Mouse (Mus musculus): ENCODE data around the gene Stpg3. TPM values are rescaled to one million over a fixed set of nuclear protein-coding genes. Genes with fewer than 3 reads are reported as not detected.

Gene Stpg3
- polyA plus RNA-seq, 1 experiment from 2014 or later = 0.15 TPM

DNA sequence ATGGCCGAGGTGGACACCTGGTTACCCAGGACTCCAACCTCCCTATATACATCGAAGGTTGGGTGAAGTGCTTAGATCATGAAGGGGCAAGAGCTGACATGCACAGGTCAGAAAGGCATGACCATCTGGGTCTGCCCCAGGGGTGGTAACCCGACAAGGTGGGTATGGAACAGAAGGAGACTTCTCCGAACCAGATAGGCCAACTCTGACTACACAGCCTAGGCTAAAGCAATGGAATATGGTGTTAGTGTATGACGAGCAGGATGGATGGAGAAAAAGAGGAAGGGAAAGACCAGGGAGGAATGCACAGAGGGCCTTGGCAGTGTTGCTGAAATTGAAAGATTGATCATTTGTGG lies 27.9 kb downstream of the Stpg3 start:
- Histone ChIP-seq H3K4me3 (peak overlapping the region; percentile 54), H3K4me1 (peaks cover 10% of the 10 kb centered on the region), H3K9me3 (no peaks in the 10 kb centered on the region), H3K9ac (no peak overlapping the region), H3K27me3 (peaks cover 55% of the 10 kb centered on the region), H3K4me2 (peak overlapping the region; percentile 89), H3K27ac (peak overlapping the region; percentile 65; the same call in 1 of the 2 replicates), H3K36me3 (no peaks in the 10 kb centered on the region)
- 24% methylated on average over 5 of the region's 5 CpGs for WGBS
- ATAC-seq (ENCODE audit: insufficient number of reproducible peaks, insufficient read depth, low FRiP score, low TSS enrichment, low read depth) = 0 out of 2 replicates have a peak, but pooled peaks have one; percentile 8

DNA sequence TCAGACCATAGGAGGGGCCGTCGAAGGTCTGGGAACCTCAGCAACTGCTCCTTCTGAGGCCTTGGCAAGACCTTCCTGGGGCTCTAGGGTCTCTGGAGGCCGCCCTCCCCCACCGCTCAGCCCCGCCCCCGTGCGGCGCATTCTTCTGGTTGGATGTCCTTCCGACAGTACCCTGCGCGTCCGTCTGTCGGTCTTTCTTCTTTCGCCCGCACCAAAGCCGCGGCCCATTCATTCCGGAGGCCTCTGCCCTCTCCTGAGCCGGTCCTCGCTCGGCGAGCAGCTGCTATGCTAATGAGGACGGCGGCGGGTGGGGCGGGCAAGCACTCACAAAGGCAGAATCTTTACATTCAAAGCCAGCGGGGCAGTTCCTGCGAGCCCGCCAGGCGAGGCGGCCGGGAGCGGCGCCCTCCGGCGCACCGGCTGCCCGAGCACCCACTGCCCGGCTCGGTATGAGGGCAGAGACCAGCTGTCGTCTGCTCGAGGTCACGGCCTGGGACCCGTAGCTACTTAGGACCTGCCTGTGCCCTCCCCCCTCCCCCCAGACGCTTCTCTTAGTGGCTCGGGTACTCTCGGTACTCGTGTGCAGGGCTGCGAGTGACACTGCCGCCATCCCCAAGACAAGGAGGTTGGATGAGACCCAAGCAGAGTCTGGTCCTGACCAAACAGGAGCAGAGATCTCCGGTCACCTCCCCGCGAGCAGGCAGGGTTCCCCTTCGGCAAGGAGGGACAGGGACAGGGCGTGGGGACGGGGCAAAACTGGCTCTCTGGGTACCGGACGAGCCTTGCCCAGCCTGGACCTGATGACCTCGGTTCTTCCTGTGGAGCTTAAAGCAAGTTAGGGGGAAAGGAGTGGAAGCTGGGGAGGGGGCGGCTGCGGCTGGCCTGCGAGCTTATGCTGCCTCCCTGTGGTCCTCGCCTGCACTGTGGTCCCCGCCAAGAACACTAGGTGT lies 28.5 kb downstream of the Stpg3 start:
- Histone ChIP-seq H3K27me3 (peaks cover 61% of the 10 kb centered on the region), H3K9me3 (no peaks in the 10 kb centered on the region), H3K4me1 (peaks cover 17% of the 10 kb centered on the region), H3K36me3 (no peaks in the 10 kb centered on the region), H3K4me3 (peak overlapping the region; percentile 54), H3K9ac (peak overlapping the region; percentile 77), H3K4me2 (peak overlapping the region; percentile 89), H3K27ac (peak overlapping the region; percentile 65)
- peak; percentile 39; the same call in 1 of the 2 replicates for ATAC-seq (ENCODE audit: insufficient number of reproducible peaks, insufficient read depth, low FRiP score, low TSS enrichment, low read depth)
- WGBS = under 1% methylated on average over 61 of the region's 64 CpGs

DNA sequence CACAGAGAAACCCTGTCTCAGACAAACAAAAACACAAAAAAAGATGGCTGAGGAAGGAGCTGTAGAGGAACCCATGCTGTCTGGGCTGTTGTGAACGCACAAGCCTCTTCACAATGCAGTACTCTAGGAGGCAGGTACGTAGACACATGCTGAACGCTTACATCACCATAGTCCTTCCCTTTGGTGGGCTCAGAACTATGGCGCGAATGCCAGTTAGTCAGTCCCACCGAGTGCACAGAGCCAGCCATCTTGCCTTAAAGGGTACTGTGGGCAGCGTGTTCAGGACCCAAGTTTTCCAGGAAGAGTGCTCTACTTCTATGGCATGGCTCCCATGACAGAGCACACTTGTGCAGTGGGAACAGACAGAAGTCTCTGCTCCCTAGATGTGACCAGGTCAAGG lies 29.9 kb downstream of the Stpg3 start:
- ATAC-seq (ENCODE audit: insufficient number of reproducible peaks, insufficient read depth, low FRiP score, low TSS enrichment, low read depth) = no peak
- Histone ChIP-seq H3K9ac (no peak overlapping the region), H3K27ac (no peak overlapping the region), H3K36me3 (no peaks in the 10 kb centered on the region), H3K4me2 (no peak overlapping the region), H3K9me3 (no peaks in the 10 kb centered on the region), H3K4me1 (peaks cover 23% of the 10 kb centered on the region), H3K4me3 (no peak overlapping the region), H3K27me3 (peaks cover 75% of the 10 kb centered on the region)
- 92% methylated on average over 7 of the region's 7 CpGs for WGBS

DNA sequence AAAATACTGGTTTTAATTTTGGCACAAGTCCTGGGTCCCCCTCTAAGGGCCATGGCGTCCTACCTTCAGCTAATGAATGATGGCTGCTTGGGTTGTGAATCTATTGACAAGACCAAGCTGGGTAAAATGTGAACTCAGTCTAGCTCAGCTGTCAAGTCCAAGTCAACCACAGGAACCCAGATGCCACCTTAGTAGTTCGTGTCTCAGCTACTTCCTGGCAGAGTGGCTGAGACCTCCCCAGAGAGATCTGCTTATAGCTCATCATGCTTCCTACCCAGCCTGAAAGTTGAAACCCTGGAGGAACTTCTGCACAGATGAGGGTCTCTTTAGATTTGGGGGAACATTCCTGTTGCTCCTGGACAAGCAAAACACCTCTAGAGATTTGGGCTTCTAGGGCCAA lies 31.1 kb downstream of the Stpg3 start:
- Histone ChIP-seq H3K9ac (no peak overlapping the region), H3K36me3 (no peaks in the 10 kb centered on the region), H3K27me3 (peaks cover 87% of the 10 kb centered on the region), H3K4me3 (no peak overlapping the region), H3K4me2 (peak overlapping the region; percentile 87; the same call in 1 of the 2 replicates), H3K4me1 (peaks cover 29% of the 10 kb centered on the region), H3K27ac (no peak overlapping the region), H3K9me3 (no peaks in the 10 kb centered on the region)
- WGBS = 59% methylated on average over 2 of the region's 2 CpGs
- no peak for ATAC-seq (ENCODE audit: insufficient number of reproducible peaks, insufficient read depth, low FRiP score, low TSS enrichment, low read depth)

DNA sequence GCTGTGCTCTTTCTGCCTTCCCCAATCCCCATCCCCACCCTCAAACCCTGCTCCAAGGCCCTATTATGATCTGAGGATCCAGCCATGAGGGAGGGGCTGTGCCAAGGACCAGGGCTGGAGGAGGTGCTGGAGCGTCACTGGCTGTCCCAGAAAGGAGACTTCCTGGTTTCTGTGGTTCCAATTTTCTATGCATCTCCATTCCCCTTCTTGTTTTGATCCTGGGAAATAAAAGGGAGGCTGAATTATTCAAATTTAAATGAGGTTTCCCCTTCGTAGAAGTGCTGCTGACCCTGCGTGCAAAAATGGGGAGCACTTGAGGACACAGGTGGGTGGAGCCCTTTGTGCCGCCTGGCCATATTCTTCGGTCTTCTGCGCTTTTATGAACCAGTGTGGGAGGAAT lies 31.8 kb downstream of the Stpg3 start:
- Histone ChIP-seq H3K36me3 (no peaks in the 10 kb centered on the region), H3K27ac (no peak overlapping the region)
- WGBS = 28% methylated on average over 6 of the region's 6 CpGs

DNA sequence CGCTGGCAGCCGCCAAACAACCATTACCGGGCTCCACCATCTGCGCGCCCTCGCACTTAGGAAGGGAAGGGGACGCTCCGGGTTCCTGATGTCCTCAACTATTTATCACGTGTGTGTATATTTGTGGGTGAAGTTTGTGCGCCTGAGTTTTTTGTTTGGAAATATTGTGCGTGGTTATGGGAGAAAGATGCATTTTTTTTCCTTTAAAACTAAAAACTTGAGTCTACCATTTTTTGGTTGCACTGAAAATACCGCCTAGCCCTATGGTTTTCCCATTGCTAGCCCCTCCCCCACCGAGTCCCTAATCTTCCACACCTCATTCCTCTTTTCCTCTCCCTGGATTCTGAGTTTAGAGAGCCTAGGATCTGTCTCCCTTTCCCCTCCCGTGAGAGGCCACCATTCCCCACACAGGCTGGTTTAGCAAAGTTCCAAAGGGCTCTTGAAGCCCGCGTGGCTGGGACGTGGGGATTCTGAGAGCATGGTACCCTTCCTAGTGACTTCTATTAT lies 32.5 kb downstream of the Stpg3 start:
- Histone ChIP-seq H3K9ac (peak overlapping the region; percentile 67), H3K9me3 (no peaks in the 10 kb centered on the region), H3K4me2 (peak overlapping the region; percentile 87), H3K4me3 (peak overlapping the region; percentile 58), H3K4me1 (peaks cover 43% of the 10 kb centered on the region), H3K27ac (peak overlapping the region; percentile 81), H3K36me3 (no peaks in the 10 kb centered on the region), H3K27me3 (peaks cover 96% of the 10 kb centered on the region)
- under 1% methylated on average over 17 of the region's 17 CpGs for WGBS
- no peak for ATAC-seq (ENCODE audit: insufficient number of reproducible peaks, insufficient read depth, low FRiP score, low TSS enrichment, low read depth)

More for the DNA sequence above, 31.8 kb downstream of the Stpg3 start:
- H3K4me1 ChIP-seq = peaks cover 36% of the 10 kb centered on the region
- H3K4me2 ChIP-seq = peak overlapping the region; percentile 87
- ATAC-seq (ENCODE audit: insufficient number of reproducible peaks, insufficient read depth, low FRiP score, low TSS enrichment, low read depth) = no peak
- H3K9ac ChIP-seq = peak overlapping the region; percentile 51; the same call in 1 of the 2 replicates
- H3K9me3 ChIP-seq = no peaks in the 10 kb centered on the region
- peak overlapping the region; percentile 58 for H3K4me3 ChIP-seq
- H3K27me3 ChIP-seq = peaks cover 94% of the 10 kb centered on the region

DNA sequence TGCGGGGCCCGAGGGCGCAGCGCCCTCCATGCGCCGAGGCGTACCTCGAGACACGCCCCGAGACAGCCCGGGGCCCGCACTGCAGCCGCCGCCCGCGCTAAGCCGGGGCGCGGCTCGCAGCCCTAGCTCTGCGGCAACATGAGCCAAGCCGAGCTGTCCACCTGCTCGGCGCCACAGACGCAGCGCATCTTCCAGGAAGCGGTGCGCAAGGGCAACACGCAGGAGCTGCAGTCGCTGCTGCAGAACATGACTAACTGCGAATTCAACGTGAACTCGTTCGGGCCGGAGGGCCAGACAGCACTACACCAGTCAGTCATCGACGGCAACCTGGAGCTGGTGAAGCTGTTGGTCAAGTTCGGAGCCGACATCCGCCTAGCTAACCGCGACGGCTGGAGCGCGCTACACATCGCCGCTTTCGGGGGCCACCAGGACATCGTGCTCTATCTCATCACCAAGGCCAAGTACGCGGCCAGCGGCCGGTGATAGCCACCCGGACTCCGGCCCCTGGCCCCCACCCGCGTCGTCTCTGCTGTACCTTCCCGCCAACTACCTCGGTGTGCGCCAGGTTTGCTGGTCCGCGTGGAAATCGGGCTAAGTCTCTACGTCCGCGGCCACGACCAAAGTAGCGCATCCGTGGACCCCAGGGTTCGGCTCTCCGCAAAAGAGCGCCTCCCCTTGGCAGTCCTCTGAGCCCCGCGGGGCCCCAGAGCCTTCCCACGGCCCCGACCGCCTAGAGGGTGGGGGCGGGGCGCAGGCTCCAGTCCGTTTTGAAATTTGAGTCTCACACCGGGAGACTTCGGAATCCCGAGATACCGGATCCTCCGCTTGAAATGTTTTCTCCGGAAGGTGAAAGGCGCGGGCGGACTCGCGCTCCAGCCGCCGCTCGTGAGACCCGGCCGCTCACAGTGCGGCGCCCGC lies 33.2 kb downstream of the Stpg3 start:
- Histone ChIP-seq H3K27ac (peak overlapping the region; percentile 81), H3K4me3 (peak overlapping the region; percentile 58), H3K27me3 (peaks cover 96% of the 10 kb centered on the region), H3K4me1 (peaks cover 50% of the 10 kb centered on the region), H3K4me2 (peak overlapping the region; percentile 87), H3K9ac (peak overlapping the region; percentile 67), H3K36me3 (no peaks in the 10 kb centered on the region), H3K9me3 (no peaks in the 10 kb centered on the region)
- under 1% methylated on average over 98 of the region's 100 CpGs for WGBS
- ATAC-seq (ENCODE audit: insufficient number of reproducible peaks, insufficient read depth, low FRiP score, low TSS enrichment, low read depth) = peak; percentile 40; the same call in 1 of the 2 replicates

DNA sequence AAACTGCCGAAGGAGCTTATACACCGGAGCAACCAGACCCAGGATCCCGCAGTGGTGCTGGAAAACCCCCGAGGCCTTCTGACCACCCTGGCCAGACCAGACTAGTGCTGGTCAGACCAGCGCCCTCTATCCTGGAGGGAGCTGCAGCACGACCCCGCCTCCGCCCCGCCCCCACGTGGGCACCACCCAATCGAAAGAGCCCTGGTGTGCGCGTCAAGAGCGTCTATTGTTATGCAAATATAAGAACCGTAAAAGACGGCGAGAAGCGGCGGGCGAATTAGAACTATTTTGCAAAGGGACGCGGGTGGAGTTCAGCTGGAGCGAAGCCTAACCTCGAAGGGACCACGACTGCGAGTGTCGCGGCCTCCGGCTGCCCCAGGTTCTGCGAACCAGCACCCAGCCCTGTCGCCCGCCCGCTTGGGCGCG lies 33.9 kb downstream of the Stpg3 start, which contains the start of gene Nrarp:
Gene Nrarp, plus strand, starts transcription at position 281 of the 426 bp plus-strand sequence.
- Histone ChIP-seq H3K4me1 (peaks cover 49% of the 10 kb centered on the region), H3K9ac (peak within 1 kb of the TSS; percentile 67), H3K27me3 (peaks cover 100% of the 10 kb centered on the region), H3K4me2 (peak within 1 kb of the TSS; percentile 87), H3K4me3 (peak within 1 kb of the TSS; percentile 58), H3K9me3 (no peaks in the 10 kb centered on the region), H3K36me3 (no peaks in the 10 kb centered on the region), H3K27ac (peak within 1 kb of the TSS; percentile 81)
- WGBS = under 1% methylated on average over 35 of the region's 35 CpGs
- ATAC-seq (ENCODE audit: insufficient number of reproducible peaks, insufficient read depth, low FRiP score, low TSS enrichment, low read depth) = peak; percentile 68

DNA sequence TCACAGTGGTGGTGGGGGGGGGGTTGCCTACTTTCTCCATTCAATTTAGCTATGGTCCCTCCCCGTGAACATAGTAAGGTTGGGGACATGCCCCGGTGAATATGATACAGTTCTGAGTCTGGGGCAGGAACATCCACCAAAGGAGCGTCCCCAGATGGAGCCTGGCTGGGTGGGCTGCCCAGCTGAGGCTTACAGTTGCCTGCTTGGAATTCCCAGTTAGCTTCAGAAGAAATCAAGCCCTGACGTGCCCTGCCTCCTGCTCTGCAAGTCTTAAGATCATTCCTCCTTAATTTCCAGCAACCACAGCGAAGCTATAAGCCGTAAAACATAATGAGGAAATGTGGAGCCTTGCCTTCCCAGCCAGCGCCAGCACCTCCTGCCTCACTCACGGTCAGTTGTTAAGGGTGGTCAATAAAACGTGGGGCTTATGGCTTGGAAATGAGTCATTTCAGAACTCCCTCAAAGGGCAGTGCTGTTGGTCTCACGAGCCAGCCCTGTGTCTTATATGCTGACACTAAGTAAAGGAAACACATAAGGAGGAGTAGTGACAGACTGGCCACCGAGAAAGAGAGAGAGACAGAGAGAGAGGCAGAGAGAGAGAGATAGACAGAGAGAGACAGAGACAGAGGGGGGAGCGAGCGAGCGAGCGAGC lies 34.7 kb downstream of the Stpg3 start:
- ATAC-seq (ENCODE audit: insufficient number of reproducible peaks, insufficient read depth, low FRiP score, low TSS enrichment, low read depth) = no peak
- Histone ChIP-seq H3K36me3 (no peaks in the 10 kb centered on the region), H3K27ac (peak overlapping the region; percentile 44; the same call in 1 of the 2 replicates), H3K9ac (0 out of 2 replicates have a peak overlapping the region, but pooled peaks have one; percentile 54), H3K9me3 (no peaks in the 10 kb centered on the region), H3K4me1 (peaks cover 46% of the 10 kb centered on the region), H3K4me3 (peak overlapping the region; percentile 58), H3K27me3 (peaks cover 92% of the 10 kb centered on the region), H3K4me2 (peak overlapping the region; percentile 87)
- WGBS = 42% methylated on average over 15 of the region's 15 CpGs

DNA sequence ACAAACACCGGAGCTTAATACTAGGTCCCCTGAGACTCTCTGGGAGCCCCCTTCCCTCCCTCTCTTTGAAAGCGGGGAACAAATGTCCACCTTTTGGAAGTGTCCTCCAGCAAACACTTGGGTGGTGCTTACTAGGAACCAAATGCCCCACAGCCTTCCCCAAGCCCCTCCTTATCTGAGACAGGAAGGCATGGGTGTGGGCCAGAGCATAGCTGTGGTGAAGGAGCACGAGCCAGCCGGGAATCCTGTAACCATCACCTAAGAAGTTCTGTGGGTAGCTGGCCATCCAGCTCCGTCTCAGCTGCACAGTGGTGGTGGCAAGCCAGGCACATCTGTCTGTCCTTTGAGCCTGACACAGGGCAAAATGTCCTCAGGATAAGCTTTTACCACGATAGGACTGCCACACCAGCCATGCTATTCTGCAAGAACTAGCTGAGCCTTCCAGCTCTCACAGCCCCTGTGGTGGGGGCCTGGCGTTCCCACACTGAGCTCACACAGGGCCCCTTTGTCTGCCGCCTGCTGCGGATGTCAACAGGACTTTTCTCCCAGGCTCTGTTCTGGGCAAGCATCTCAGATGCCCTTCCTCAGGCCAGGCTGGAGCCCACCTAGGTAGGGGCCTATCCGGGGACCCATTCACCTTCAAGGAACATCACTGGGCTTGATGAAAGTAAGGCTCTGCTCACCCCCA lies 36.0 kb downstream of the Stpg3 start:
- H3K36me3 ChIP-seq = no peaks in the 10 kb centered on the region
- 18% methylated on average over 10 of the region's 10 CpGs for WGBS
- H3K4me1 ChIP-seq = peaks cover 44% of the 10 kb centered on the region
- H3K27ac ChIP-seq = peak overlapping the region; percentile 62
- H3K27me3 ChIP-seq = peaks cover 80% of the 10 kb centered on the region
- ATAC-seq (ENCODE audit: insufficient number of reproducible peaks, insufficient read depth, low FRiP score, low TSS enrichment, low read depth) = no peak
- H3K4me3 ChIP-seq = no peak overlapping the region
- H3K9me3 ChIP-seq = no peaks in the 10 kb centered on the region
- 0 out of 2 replicates have a peak overlapping the region, but pooled peaks have one; percentile 9 for H3K4me2 ChIP-seq
- H3K9ac ChIP-seq = 0 out of 2 replicates have a peak overlapping the region, but pooled peaks have one; percentile 21
